Mouse (Mus musculus) left cerebral cortex, adult 11 months (tissue): Measurements from ENCODE around the gene Szt2.

Experiments
- DNase-seq: peaks from one replicate; pipeline ENCODE4 v3.0.0; 2022; ENCODE audit warnings: low spot score

The Szt2 gene

GRCm38 (mm10) chr4:118413553-118413952, 4.5 kb upstream of the Szt2 start:
- DNase-seq = no peak

- DNase-seq = no peak
Measured at GRCm38 (mm10) chr4:118410871-118411270, 1.8 kb upstream of the Szt2 start.

GRCm38 (mm10) chr4:118402701-118403100, 6.4 kb downstream of the Szt2 start:
- no peak for DNase-seq

- DNase-seq = no peak
Measured at GRCm38 (mm10) chr4:118401918-118402317, 7.2 kb downstream of the Szt2 start.

- DNase-seq = no peak
Measured at GRCm38 (mm10) chr4:118401421-118401820, 7.7 kb downstream of the Szt2 start.

GRCm38 (mm10) chr4:118398400-118398799, 10.7 kb downstream of the Szt2 start:
- DNase-seq = no peak

GRCm38 (mm10) chr4:118396433-118396832, 12.6 kb downstream of the Szt2 start:
- DNase-seq = no peak

- no peak for DNase-seq
Measured at GRCm38 (mm10) chr4:118395289-118395688, 13.8 kb downstream of the Szt2 start.

- no peak for DNase-seq
Measured at GRCm38 (mm10) chr4:118394505-118394904, 14.6 kb downstream of the Szt2 start.

GRCm38 (mm10) chr4:118390146-118390545, 18.9 kb downstream of the Szt2 start:
- no peak for DNase-seq

- DNase-seq = no peak
Measured at GRCm38 (mm10) chr4:118387316-118387715, 21.8 kb downstream of the Szt2 start.

GRCm38 (mm10) chr4:118383271-118383670, 25.8 kb downstream of the Szt2 start:
- DNase-seq = no peak

- DNase-seq = no peak
Measured at GRCm38 (mm10) chr4:118375999-118376398, 33.1 kb downstream of the Szt2 start.

- DNase-seq = no peak
Measured at GRCm38 (mm10) chr4:118371822-118372221, 37.3 kb downstream of the Szt2 start.

GRCm38 (mm10) chr4:118368616-118369015, 40.5 kb downstream of the Szt2 start:
- no peak for DNase-seq

GRCm38 (mm10) chr4:118367551-118367950, 41.5 kb downstream of the Szt2 start:
- no peak for DNase-seq

GRCm38 (mm10) chr4:118365991-118366390, 43.1 kb downstream of the Szt2 start:
- DNase-seq = no peak

- DNase-seq = no peak
Measured at GRCm38 (mm10) chr4:118364641-118365040, 44.4 kb downstream of the Szt2 start.

GRCm38 (mm10) chr4:118363985-118364384, 45.1 kb downstream of the Szt2 start:
- no peak for DNase-seq

GRCm38 (mm10) chr4:118362879-118363278, 46.2 kb downstream of the Szt2 start:
- DNase-seq = no peak

GRCm38 (mm10) chr4:118361451-118361850, 47.6 kb downstream of the Szt2 start:
- no peak for DNase-seq

GRCm38 (mm10) chr4:118359896-118360720, 49.0 kb downstream of the Szt2 start:
- DNase-seq = peak; percentile 31

GRCm38 (mm10) chr4:118359211-118359895, 49.7 kb downstream of the Szt2 start:
- DNase-seq = no peak
